Mouse (Mus musculus) heart, postnatal 0 days (tissue): ENCODE measurements around the gene Osbpl6. TPM values are rescaled to one million over a fixed set of nuclear protein-coding genes. Genes with fewer than 3 reads are reported as not detected.

Experiments used
- ATAC-seq: fragments of 200-750 bp; cut with Nextera tagmentation; 2 replicates; pipeline ENCODE4 v1.8.0; 2017; ENCODE audit warnings: low read depth, moderate number of reproducible peaks, moderate library complexity; ENCODE audit not compliant: insufficient read depth
- DNase-seq: peaks from one replicate; pipeline ENCODE4 v3.0.0-alpha.2; 2016; ENCODE audit warnings: low spot score
- H3K27ac ChIP-seq: fragments of 300-500 bp; sonication (generic); 2 replicates; pipeline ENCODE4 v1.5.1; 2014; ENCODE audit warnings: low read depth, mild to moderate bottlenecking
- H3K27me3 ChIP-seq: fragments of 300-500 bp; sonication (generic); 2 replicates; pipeline ENCODE4 v1.6.1; 2014; ENCODE audit warnings: low read length, mixed read lengths; ENCODE audit not compliant: control insufficient read depth, insufficient read depth
- H3K36me3 ChIP-seq: fragments of 300-500 bp; sonication (generic); replicated peaks from 2 replicates; pipeline ENCODE4 v1.6.1; 2014; ENCODE audit warnings: low read length, mixed read lengths; ENCODE audit not compliant: control insufficient read depth, insufficient read depth
- H3K4me1 ChIP-seq: fragments of 300-500 bp; sonication (generic); 2 replicates; pipeline ENCODE4 v1.6.1; 2014; ENCODE audit warnings: antibody characterized with exemption; ENCODE audit not compliant: control insufficient read depth, insufficient read depth
- H3K4me2 ChIP-seq: fragments of 300-500 bp; sonication (generic); 2 replicates; pipeline ENCODE4 v1.6.1; 2014; ENCODE audit warnings: low read depth, mild to moderate bottlenecking, low read length, moderate library complexity
- H3K4me3 ChIP-seq: fragments of 300-500 bp; sonication (generic); 2 replicates; pipeline ENCODE4 v1.5.1; 2014; ENCODE audit warnings: low read depth, low read length
- H3K9ac ChIP-seq: fragments of 300-500 bp; sonication (generic); replicated peaks from 2 replicates; pipeline ENCODE4 v1.6.1; 2014; ENCODE audit warnings: low read depth, low read length, mixed read lengths
- H3K9me3 ChIP-seq: fragments of 300-500 bp; sonication (generic); replicated peaks from 2 replicates; pipeline ENCODE4 v1.6.1; 2016; ENCODE audit warnings: low read length; ENCODE audit not compliant: control insufficient read depth
- CTCF ChIP-seq: IDR thresholded peaks from 2 replicates; pipeline ENCODE4 v1.5.1; 2016; ENCODE audit warnings: antibody characterized with exemption, control low read depth, low read depth
- EP300 ChIP-seq: IDR thresholded peaks from 2 replicates; pipeline ENCODE4 v1.6.1; 2016; ENCODE audit warnings: antibody characterized with exemption, low read depth
- WGBS: fragments of 180-500 bp; shearing (Covaris S2); extraction: QIAGEN DNeasy Blood & Tissue Kit; methylation state at CpG from one replicate; pipeline ENCODE4 v1.1.7; 2014; 5-methylcytosine and 5-hydroxymethylcytosine counted together
- polyA plus RNA-seq: library from polyadenylated mRNA; unstranded; fragments of >200 nt; fragmentation: Nextera tagmentation; extraction: Ambion mirVana; gene quantifications from 2 replicates; pipeline ENCODE4 v1.2.1, GENCODE M21; 2015
- total RNA-seq: library from RNA; depleted of rRNA; stranded (reverse); fragments of >200 nt; gene quantifications from 2 replicates; pipeline ENCODE4 v1.2.3, GENCODE M21; 2014; ENCODE audit warnings: low replicate concordance

The Osbpl6 gene
- total and polyA plus RNA-seq, 2 experiments from 2014 or later = 3.3 to 5.0 TPM

DNA sequence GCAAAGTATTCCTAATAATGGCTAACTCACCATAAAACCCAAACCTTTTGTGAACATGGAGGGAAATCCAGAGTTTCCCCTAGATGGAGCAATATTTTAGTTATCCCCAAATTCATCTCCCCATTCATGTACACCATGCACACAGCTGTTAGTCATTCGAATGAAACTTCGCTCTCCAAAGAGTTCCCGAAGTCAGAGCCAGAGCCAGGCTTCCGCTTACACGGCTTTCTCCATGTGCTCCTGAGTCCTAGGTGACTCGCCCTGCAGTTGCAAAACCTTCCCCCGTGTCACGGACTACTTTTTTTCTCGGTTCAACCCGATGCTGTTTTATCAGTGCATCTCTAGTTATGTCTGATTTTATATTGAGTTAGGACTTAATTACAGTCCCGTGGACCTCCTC is 191.2 kb downstream of the Osbpl6 start:
- Histone ChIP-seq H3K4me3 (no peak overlapping the region), H3K9ac (no peak overlapping the region), H3K9me3 (no peaks in the 10 kb centered on the region), H3K36me3 (no peaks in the 10 kb centered on the region), H3K27me3 (no peaks in the 10 kb centered on the region), H3K4me2 (no peak overlapping the region), H3K4me1 (no peaks in the 10 kb centered on the region), H3K27ac (no peak overlapping the region)
- 84% methylated on average over 11 of the region's 11 CpGs for WGBS
- DNase-seq = no peak
- no peak for TF ChIP-seq CTCF
- TF ChIP-seq EP300 = no peak
- ATAC-seq = no peak

DNA sequence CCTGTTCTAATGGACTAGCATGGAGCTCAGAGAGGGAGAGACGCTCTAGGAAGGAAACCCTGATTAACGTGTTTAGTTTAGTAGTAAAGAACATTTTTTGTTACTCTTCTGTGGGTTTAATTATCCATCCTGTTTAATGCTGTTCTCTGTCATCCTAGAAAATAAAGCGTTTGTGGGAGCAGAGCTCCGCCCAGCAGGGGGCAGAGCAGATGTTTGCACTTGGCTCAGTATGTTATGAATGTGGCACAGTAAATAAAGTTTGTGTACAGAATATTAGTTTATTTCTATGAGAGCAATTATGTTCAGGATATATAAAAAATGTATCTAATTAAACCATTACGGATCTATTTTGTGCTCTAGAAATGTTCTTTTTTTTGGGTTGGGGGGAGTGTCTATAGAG is 192.9 kb downstream of the Osbpl6 start:
- H3K27ac ChIP-seq = no peak overlapping the region
- H3K9me3 ChIP-seq = no peaks in the 10 kb centered on the region
- H3K4me3 ChIP-seq = no peak overlapping the region
- 67% methylated on average over 5 of the region's 5 CpGs for WGBS
- no peaks in the 10 kb centered on the region for H3K27me3 ChIP-seq
- TF ChIP-seq EP300 (no peak), CTCF (peak; percentile 28)
- no peak overlapping the region for H3K4me2 ChIP-seq
- H3K9ac ChIP-seq = no peak overlapping the region
- no peak for DNase-seq
- no peaks in the 10 kb centered on the region for H3K4me1 ChIP-seq
- no peak for ATAC-seq
- H3K36me3 ChIP-seq = no peaks in the 10 kb centered on the region

DNA sequence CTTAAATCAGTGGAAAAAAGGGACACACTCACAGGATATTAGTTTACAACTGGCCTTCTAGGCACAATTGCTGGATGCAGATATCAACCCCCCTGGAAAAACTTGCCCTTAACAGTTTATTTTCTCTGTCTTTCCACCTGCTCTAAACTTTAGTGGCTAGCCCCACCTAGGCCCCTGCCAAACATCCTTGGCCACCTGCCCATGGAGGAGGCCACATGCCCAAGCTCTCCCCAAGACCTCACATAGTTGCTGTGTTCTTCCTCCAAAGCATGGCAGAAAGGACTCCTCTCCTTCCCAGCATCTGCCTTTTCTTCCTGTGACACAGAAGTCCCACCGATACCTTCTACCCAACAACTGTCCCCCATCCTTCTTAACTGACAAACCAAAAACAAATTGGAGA is 195.9 kb downstream of the Osbpl6 start:
- no peak for TF ChIP-seq CTCF
- no peak for TF ChIP-seq EP300
- WGBS = 96% methylated on average over 1 of the region's 1 CpGs
- Histone ChIP-seq H3K9me3 (no peaks in the 10 kb centered on the region), H3K9ac (no peak overlapping the region), H3K27me3 (no peaks in the 10 kb centered on the region), H3K4me3 (no peak overlapping the region), H3K27ac (no peak overlapping the region), H3K4me2 (no peak overlapping the region), H3K4me1 (no peaks in the 10 kb centered on the region), H3K36me3 (no peaks in the 10 kb centered on the region)
- DNase-seq = no peak
- ATAC-seq = no peak

DNA sequence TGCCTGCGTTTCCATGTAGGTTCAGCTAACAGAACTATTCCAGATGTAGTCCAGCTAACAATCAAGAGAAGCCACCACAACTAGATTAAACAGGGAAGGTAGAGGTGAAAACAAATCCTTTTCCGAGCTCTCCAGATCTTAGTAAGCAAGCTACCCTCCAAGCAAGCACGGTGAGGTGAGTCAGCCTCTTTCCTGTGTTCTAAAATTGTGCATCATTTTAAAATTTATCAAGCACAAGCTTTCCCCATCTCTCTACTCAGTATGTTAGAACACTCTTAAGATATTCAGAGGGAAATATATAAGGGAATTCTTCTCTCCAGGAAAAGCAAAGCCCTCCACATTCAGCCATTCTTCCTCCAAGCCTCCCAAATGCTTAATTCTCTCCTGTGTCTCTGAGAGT is 200.4 kb downstream of the Osbpl6 start:
- ATAC-seq = no peak
- H3K4me2 ChIP-seq = no peak overlapping the region
- H3K27ac ChIP-seq = no peak overlapping the region
- H3K9me3 ChIP-seq = no peaks in the 10 kb centered on the region
- WGBS = 77% methylated on average over 3 of the region's 3 CpGs
- no peaks in the 10 kb centered on the region for H3K4me1 ChIP-seq
- no peaks in the 10 kb centered on the region for H3K36me3 ChIP-seq
- no peaks in the 10 kb centered on the region for H3K27me3 ChIP-seq
- no peak overlapping the region for H3K9ac ChIP-seq
- no peak for DNase-seq
- TF ChIP-seq CTCF (no peak), EP300 (no peak)
- no peak overlapping the region for H3K4me3 ChIP-seq

DNA sequence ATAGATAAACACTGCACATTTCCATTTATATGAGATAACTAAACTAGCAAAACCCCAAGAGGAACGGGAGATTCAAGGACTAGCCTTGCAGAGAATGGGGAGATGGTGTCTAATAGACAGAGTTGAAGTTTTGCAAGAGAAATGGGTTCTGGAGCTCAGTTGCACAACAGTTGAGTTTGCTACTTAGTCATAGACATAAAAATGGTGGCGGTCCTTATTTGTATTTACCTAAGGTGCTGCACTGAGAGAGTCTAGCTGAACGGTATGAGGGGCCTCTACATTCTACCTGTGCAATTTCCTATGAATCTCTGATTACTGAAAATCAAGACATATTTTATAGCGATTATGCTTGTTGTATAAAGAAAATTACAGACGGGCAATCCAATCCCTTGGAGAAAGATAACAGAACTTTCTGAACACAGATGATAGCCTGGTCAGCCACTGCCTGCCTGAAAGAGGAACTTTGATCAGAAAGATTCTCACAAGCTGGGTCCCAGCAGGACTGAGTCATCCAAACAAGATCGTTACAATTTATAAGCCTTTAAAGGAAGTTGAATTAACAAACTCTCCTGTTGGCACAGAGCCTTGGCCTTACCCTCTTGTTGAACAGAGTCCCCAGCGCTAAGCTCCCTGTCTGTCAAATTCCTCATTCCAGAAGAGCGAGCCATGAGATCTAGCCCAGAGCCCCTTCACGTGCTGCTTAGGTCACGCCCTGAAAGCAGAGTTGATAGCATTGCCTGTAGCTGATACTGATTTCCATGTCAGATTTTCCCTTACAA is 204.2 kb downstream of the Osbpl6 start:
- no peaks in the 10 kb centered on the region for H3K4me1 ChIP-seq
- H3K4me3 ChIP-seq = no peak overlapping the region
- H3K27ac ChIP-seq = no peak overlapping the region
- ATAC-seq (no peak), DNase-seq (no peak)
- H3K27me3 ChIP-seq = no peaks in the 10 kb centered on the region
- H3K9ac ChIP-seq = no peak overlapping the region
- no peaks in the 10 kb centered on the region for H3K9me3 ChIP-seq
- no peaks in the 10 kb centered on the region for H3K36me3 ChIP-seq
- 55% methylated on average over 10 of the region's 10 CpGs for WGBS
- no peak overlapping the region for H3K4me2 ChIP-seq
- TF ChIP-seq CTCF (no peak), EP300 (no peak)

DNA sequence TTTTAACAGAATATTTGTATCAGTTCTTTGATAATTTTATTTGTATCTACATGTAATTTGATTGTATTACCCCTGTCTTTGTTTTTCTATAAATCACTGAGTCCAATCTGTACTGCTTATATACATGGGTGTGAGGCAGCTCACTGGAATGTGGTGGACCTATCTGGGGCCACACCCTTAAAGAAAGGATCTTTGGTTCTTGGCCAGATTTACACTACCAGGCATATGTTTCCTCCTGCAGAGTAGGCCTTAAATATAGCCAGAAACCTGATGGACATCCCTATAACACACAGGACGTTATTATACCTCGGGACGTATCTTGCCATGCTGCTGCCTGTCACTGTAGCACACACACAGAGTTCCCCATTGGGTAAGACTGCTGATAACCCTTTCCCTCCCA is 205.7 kb downstream of the Osbpl6 start:
- Histone ChIP-seq H3K4me3 (no peak overlapping the region), H3K27me3 (no peaks in the 10 kb centered on the region), H3K27ac (no peak overlapping the region), H3K9me3 (no peaks in the 10 kb centered on the region), H3K4me1 (no peaks in the 10 kb centered on the region), H3K9ac (no peak overlapping the region), H3K4me2 (no peak overlapping the region), H3K36me3 (no peaks in the 10 kb centered on the region)
- no peak for DNase-seq
- WGBS = 74% methylated on average over 3 of the region's 3 CpGs
- TF ChIP-seq EP300 (no peak), CTCF (no peak)
- no peak for ATAC-seq
